Mouse (Mus musculus): ENCODE measurements around the gene Aym1.

GRCm38 (mm10) chr5:113354311-113354710 is 2.8 kb upstream of the Aym1 start:
- TF ChIP-seq CTCF (IDR thresholded peaks at IDR 0.05; ENCODE audit: low read depth) (no peak), EP300 (IDR thresholded peaks at IDR 0.05; ENCODE audit: low read depth) (no peak)

All from liver, postnatal 0 days (tissue).